Mouse (Mus musculus): ENCODE data around the gene Dcp1b. TPM values are rescaled to one million over a fixed set of nuclear protein-coding genes. Genes with fewer than 3 reads are reported as not detected.
"Not testable (repeated sequence)": the region's sequence is repeated elsewhere in the genome, so short reads cannot be mapped to it uniquely, and the experiment has no call there.

Dcp1b gene
- total RNA-seq, 2 experiments from 2014 or later: 17.8 to 21.3 TPM

DNA sequence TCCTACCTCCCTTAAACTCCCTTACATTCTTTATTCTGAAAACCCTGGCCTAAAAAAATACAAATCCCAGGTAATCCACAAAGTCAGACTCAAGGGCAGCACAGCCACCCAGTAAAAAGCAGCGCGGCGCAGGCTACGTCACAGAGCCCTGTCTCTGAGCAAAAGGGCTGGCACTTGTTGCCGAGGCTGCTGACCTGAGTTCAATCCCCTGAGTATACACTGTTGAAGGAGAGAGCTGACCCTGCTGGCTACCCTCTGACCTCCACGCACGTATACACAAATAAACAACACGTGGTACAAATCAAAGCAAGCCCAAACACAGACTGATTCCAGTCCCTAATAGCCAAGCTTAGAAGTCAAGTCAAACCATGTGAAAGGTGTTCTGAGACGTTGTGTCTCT is 19.1 kb downstream of the Dcp1b start:
- no peak for DNase-seq (ENCODE audit: low spot score in 2 of 2)

DNA sequence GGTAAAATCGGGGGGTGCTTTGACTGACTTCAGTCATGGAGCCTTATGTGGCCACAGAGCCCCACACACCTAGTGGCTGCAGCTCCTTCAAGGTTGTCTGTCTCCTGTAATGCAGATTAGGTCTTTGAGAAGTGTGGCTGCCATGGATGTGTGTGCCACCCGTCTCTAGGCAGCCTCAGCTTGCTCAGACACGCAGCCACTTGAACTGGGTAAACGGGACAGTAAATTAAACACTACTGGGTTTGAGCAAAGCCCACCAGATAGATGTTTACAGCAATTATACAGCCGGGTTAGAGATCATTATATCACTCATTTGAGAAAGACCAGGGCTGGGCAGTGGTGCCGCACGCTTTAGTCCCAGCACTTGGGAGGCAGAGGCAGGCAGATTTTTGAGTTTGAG is 19.5 kb downstream of the Dcp1b start:
- DNase-seq (ENCODE audit: low spot score in 2 of 2): no peak

DNA sequence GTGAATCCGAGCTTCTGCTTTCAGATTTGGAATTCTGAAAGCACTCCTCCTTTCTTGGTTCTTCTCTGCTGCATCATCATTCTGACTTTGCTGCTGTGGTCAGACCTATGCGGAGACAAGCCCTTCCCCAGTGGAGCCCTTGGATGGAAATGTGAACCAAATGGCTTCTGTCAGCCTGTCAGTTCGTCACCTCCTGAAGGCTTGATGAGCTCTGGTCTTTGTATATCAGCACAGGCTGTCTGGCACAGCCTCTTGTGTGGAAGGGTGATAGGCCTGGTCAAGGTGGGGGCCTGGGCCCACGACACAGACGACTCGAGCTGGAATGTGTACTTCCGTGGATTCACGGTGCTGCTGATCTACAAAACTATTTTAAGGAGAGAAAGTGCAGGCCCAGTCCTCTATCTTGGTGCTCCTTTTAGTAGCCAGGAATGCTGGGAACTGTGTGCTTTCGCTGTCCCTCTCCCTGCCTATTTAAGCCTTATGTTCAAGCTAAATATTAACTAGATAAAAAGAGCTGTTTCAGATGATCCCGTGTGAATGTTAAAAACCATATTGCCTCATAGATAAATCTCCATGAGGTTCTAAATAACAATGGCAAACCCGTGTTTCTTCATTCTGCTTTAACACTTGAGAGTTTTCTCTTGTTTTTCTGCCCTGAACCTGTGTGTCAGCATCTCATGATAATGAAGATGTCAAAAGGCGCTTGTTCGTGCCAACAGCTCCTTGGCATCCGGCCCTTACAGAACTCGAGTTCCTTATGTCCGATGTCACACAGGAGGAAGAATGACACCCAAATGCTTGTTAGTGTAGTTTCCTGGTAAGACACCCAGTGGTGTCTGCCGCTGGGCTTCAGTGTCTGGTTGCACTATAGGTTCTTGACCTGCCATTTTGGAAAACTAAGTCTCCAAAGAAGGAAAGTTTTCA is 21.6 kb downstream of the Dcp1b start, which contains the start of gene Cacna1c:
Gene Cacna1c (minus strand): TSS at position 37 of the 924 bp plus-strand sequence.
- DNase-seq (ENCODE audit: low spot score in 2 of 2): no peak

DNA sequence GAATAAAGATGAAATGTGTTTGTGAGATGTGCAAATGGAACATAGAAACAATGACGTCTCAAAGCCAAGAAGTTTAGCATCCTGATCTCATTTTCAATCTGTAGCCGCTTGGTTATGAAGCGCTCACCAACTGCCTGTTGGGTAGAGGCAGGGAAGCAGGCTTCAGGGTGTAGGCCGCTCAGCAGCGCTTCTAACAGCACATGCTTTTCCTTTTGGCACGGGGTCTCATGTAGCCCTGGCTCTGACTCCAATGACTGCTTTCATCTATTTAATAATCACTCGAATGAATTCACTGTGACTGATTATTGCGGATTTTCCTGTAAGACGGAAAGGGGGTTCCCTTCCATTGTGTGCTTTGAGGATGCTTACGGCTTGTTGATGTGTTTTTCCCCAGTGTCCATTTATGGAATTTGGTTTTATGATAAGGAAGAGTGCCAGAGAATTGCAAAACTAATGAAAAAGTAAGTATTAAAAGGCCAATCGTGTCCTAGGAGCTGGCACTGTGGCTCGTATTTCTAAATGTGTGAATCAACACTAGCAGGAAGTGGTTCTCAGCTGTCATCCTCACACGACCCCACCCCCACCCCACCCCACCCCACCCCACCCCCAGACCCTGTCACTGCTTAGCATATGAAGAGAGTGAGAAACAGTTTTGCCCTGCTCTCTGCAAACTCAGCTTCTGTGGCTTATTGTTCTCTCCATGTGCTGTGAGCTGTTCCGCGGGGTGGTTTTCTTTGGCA is 23.7 kb downstream of the Dcp1b start:
- no peak for DNase-seq (ENCODE audit: low spot score in 2 of 2)

DNA sequence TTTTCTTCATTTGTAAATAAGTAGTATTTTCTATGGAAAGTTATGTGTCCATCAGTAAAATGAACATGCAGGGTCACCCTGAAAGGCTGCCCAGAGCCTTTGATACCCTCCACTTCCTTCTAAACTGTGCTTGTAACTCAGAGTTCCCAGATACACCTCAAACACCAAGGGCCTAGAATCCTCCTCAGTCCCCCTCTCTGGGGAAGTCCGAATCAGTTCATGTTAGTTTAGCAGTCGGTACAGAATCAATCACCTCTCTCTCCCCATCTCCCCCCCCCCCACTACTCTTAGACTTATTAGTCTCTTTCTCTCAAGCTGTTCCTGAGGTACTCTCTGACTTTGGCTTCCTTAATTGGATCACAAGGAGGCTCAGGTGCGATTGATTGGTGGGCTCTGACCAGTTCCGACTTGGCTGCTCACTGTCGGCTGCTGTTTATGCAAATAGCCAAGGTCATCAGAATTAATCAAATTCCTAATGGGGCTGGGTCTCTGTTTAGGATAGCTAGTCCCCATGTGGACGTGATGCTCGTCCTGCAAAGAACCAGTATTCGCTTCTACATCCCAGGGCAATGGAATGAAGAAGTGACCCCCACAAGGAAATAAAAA is 24.3 kb downstream of the Dcp1b start:
- no peak for DNase-seq (ENCODE audit: low spot score in 2 of 2)

DNA sequence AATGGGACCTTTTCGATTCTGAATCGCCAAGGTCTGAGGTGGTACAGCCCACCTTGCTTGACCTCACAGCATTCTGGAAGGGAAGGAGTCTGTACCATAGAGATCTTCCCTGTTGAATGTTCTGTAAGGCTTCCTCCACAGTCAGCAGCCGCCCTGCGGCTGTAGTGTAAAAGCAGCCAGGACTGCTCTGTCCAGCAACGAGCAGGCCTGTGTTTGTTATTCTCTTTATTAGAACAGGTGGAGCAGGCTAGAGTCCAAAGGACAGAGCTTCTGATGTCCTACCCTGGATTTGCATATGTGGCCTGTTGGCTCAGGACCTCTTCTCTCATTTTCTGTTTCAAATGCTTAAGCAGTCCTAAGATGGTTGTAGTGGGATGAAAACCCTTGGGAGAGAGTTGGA is 25.3 kb downstream of the Dcp1b start:
- DNase-seq (ENCODE audit: low spot score in 2 of 2): no peak

DNA sequence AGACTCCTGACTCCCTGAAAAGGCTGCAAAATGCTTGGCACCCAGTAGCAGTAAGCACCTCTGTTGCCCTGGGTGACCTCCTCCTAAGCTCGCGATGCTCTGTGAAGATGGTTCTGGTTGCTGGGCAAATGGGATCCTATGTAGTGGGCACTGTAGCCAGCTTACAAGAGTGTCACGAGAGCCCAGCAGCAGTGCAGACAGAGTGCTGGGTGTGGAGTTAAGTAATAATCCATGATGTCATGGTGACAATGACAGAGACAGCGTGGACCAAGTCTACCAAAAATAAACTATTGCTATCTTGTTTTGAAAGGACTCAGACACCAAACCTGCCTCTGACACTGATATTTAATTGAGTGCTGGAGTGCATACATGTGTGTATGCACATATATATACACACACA is 26.5 kb downstream of the Dcp1b start:
- DNase-seq (ENCODE audit: low spot score in 2 of 2): no peak

DNA sequence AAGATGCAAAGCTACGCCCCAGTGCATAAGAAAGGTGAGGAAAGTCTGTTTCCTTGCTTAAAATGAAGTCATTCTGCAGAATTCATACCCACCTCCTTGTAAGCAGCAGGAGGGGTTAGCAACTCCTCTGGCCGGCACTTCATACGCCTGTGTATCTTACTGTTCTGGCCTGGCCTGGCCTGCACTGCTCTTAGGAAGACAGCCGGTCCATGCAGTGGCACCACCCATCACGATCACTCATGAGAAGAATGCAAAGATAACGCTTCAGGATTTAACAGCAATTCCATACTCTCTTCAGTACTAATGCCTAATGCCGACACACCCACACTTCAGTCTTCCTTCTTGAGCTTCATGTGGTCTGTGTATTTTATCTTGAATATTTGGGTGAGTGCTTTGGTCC is 29.2 kb downstream of the Dcp1b start:
- no peak for DNase-seq (ENCODE audit: low spot score in 2 of 2)

DNA sequence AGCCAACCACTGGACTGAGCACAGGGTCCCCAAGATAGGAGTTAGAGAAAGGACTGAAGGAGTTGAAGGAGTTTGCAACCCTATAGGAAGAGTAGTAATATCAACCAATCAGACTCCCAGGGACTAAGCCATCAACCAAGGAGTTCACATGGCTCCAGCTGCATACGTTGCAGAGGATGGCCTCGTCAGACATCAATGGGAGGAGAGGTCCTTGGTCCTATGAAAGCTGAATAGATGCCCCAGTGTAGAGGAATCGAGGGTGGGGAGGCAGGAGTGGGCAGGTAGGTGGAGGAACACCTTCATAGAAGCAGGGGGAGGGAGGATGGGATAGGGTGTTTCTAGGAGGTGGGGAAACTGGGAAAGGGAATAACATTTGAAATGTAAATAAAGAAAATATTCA is 29.9 kb downstream of the Dcp1b start:
- DNase-seq (ENCODE audit: low spot score in 2 of 2): no peak

DNA sequence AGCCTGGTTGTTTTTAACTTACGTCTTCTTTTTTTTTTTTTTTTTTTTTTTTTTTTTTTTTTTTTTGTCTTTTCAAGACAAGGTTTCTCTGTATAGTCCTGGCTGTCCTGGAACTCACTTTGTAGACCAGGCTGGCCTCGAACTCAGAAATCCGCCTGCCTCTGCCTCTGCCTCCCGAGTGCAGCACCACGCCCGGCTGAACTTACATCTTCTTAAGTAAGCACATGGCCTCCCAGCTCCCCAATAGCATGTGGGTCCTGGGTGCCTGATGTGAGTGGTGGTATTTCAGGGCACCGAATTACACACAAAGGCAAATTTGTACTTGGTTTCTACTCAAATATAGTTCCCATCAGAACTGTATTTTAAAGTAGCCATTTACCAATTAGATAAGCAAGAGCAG is 31.0 kb downstream of the Dcp1b start:
- DNase-seq (ENCODE audit: low spot score in 2 of 2): not testable (repeated sequence)

DNA sequence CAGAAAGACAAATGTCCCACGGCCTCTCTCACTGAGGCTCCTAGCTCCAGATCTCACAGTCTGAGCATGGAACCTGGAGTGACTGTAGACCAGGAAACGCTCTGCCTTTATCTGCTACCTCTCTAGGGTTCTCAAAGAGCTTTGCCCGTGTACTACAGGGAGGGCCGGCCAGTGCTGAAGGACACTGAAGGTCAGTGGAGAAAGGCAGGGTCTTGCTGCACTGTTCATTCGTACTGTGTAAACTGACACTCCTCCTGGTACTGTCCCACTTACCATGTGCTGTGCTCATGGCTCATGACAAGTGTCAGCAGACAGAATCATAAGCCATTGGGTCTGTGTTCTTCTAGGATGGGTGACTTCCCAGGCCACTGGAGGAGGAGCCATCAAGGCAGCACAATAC is 38.3 kb downstream of the Dcp1b start:
- DNase-seq (ENCODE audit: low spot score in 2 of 2): no peak

DNA sequence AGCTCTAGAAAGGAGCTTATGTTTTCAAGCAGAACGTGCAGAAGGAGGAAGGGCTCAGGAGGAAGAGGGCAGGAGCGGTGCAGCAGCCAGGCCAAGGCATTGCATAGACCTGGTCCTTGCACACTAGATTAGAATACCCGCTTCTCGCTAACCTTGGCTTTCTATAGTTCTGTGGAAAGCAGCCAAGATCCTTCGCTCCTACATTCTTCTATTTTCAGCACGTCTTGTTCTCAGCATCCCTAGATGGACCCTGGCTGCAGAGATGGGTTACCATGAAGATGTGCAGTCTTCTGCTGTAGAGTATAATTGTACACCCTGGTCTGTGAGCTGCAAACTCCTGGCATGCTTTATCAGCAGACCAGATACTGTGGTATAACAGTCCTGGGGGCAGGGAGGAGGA is 39.1 kb downstream of the Dcp1b start:
- no peak for DNase-seq (ENCODE audit: low spot score in 2 of 2)

DNA sequence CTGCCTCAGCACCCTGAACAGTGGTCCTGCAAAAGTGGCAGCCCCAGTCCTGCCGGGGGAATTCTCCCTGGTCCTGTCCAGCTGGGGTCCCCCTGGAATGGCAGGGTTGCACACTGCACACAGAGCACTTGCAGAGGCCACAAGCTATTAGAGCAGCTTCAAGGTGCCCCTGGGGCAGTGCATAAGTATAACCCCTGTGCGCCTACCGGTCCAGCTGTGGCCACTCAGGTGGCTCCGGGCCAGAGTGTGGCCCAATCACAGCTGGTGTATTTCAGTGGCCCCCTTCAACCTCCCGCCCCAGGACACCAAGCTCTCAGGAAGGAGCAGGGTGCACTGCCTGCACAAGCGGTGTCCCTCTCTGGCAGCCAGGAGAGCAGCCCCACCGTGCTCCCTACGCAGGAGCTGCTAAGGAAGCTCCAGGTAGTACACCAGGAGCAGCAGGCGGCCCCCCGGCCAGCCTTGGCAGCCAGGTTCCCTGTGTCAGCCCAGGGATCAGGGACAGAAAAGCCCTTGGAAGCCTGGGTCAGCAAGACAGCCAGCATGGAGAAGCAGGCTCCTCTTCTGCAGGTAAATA is 40.1 kb downstream of the Dcp1b start:
- DNase-seq (ENCODE audit: low spot score in 2 of 2): no peak

DNA sequence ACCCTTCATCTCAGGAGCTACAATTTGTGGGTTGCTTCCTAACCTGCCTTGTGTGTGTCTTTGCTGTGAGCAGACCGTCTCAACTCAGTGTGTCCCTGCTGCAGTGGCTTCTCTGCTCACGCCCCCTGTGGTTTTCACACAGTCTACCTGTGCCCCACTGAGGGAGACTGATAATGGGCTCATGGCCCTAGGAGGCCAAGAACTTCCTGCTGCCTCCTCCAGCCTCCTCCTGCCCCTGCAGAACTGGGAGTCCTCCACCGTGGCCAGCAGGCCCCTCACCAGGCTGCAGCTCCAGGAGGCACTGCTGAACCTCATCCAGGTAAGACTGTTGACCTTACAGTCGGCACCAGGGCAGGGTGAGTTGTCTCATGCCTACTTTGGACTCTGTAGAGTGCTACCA is 42.6 kb downstream of the Dcp1b start:
- DNase-seq (ENCODE audit: low spot score in 2 of 2): no peak

DNA sequence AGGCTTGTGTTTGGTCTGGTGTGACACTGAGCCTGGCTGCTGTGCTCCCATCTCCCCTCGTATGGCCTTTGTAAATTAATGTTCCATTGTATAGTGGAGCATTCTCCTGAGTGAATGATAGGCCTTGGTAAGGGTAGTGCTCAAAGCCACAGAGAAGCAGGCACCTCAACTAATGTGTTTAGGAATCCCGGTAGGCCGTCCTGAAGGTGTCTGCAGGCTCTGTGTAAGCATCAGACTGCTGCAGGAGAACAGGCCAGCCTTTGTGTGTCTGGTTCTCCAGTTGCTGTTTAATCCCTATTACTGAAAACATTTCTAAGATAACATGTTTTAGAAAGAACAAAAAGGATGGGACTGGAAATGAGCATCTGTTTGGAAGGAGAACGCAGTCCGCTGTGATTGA is 43.5 kb downstream of the Dcp1b start:
- DNase-seq (ENCODE audit: low spot score in 2 of 2): no peak

DNA sequence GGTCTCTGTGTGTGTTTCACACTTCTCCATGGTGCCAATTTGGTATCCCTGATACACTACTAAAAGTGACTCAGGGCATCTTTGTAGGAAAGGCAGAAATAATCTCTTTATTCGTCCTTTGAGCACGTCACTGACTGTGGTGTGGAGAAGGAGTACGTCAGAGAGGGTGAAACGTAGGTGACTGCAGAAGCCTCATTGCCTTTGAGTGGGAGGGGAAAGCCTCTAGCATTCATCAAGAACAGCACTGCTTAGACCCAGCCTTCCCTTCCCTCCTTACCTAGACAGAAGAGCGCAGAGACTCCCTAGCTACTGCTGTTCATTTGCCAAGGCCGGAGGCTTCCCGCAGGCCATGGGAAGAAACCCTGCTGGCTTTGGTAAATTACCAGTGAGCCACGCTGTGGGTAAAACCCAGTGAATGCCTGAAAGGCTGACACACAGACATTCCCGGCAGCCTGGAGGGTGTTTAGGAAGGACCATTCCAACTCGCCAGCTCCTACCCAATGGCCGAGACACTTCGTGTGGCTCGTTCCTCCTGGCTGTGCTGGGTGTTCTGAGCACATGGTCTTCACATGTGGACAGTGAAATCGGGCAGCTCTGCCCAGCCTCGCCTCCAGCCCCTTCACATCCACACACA is 44.3 kb downstream of the Dcp1b start:
- DNase-seq (ENCODE audit: low spot score in 2 of 2): no peak

DNA sequence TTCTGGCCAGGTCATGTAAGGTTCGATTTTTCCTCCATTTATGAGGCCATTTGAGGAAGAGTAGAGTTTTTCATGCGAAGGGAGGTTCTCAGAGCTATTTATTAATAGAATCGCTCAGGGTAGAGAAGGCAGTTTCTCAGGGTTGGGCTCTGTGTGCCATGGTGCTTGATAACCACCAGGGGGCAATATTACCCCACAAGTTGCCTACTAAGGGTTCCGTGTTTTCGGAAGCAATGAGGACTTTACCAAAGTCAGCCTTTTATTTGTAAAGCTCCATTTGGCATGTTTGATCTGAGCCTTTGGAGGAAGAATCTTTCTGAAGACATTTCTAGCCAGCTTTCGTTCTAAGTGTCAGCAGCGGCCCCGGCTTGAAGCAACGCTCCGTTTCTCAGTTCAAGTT is 45.2 kb downstream of the Dcp1b start:
- DNase-seq (ENCODE audit: low spot score in 2 of 2): no peak

DNA sequence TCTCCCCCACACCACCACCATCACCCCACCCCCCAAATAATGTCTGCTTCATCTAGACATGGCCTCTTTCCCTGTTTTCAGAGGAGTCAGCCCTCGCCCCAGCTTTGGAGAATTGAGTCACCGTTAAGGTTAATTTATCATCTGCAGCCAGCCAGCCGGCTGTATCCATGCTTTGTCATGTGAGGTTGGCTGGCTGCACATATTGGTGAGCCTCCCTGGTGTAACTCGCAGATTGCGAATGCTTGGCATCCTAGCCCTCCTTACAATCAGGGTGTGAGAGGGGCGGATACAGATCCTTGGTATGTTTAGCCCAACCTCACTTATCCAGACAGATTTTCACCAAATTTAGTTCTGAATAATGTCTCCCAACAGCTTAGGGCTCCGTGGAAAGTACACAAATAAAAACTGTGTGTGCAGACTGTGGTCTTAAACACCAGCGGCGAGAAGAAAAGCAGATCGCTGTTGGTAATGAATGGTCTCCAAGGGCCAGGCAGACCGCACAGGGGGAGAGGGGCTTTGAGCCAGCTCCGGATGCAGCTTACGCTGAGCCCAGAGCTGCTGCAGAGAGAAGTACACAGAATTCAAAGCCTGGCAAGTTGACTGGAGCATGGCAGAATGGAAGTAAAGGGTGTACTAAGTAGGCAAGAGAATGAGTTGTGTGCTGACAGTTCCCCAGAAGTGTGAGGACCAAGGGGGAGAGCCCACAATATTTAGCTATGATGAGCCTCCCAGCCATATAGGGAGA is 49.6 kb downstream of the Dcp1b start:
- DNase-seq (ENCODE audit: low spot score in 2 of 2): no peak

DNA sequence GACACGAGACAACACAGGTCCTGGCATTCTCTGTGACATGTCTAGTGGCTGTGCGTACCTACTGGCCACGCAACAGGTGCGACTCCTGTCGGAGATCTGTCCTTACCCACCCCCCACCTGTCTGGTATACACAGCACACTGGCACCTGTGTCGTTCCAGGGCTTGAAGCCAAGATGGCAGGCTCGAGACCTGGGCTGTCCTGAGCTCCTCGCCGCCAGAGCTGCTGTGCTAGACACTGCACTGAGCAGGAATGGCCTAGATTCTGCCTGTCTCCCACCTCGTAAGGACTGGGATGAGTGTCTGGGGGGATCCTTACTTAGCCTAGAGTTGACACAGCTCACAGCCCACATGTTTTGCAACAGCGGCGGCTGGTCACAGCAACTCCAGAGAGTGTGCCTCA is 50.2 kb downstream of the Dcp1b start:
- no peak for DNase-seq (ENCODE audit: low spot score in 2 of 2)

DNA sequence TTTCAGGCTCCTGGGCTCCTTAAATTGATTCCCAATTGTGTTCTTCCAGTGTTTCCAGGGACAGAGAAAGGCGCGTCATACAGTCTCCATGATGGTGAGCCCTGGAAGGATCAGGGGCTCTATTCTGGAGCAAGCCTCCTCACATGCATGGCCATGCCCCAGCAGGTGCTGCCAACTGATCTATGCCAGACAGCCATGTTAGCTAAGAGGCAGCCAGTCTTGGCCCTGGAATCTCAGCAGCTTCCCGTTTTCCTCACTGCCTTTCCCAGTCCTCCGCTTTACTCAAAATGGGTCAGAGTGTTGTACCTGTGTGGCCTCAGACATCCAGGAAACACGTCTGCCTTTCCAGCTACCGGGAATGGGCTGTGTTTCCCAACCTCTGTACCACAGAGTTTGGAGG is 50.7 kb downstream of the Dcp1b start:
- no peak for DNase-seq (ENCODE audit: low spot score in 2 of 2)

DNA sequence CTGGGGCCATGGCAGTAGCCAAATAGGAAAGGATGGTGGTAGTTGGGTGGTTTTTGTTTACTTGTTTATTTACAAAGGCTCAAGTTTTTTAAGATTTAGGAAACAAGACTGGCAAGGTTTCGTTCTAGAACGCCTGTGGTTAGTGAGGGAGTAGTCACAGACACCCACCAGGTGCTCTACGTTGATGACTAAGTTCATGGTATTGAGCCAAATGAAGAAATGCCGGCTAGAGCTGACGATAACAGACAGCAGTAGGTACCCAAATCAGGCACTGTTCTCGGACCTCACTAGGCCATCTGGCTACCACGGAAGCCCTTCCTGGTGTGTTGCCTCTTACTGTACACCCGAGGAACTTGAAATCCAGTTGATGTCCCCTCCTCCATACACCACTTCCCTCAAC is 51.9 kb downstream of the Dcp1b start:
- DNase-seq (ENCODE audit: low spot score in 2 of 2): no peak
